Mouse (Mus musculus): Measurements from ENCODE around the gene Lrrtm4.

- TF ChIP-seq ZC3H11A (IDR thresholded peaks at IDR 0.05; ENCODE audit: borderline replicate concordance, low read depth, low read length) (no peak), MAFK (IDR thresholded peaks at IDR 0.05; ENCODE audit: insufficient read depth, low read depth, low read length) (no peak)
These were observed 534.7 kb downstream of the Lrrtm4 start for GRCm38 (mm10) chr6:80553398-80553797.

All from ES-E14 (cell line).